Mouse (Mus musculus): Measurements from ENCODE around the gene Cped1. TPM values are rescaled to one million over a fixed set of nuclear protein-coding genes. Genes with fewer than 3 reads are reported as not detected.
A peak's percentile ranks its signal among the peaks of the same experiment; 100 is the strongest.
"Not testable (repeated sequence)": the region's sequence is repeated elsewhere in the genome, so short reads cannot be mapped to it uniquely, and the experiment has no call there.

Gene Cped1
- polyA plus RNA-seq, 1 experiment from 2014 or later: 3.1 TPM

- H3K4me3 ChIP-seq (ENCODE audit: low read length): no peak overlapping the region
- no peaks in the 10 kb centered on the region for H3K4me1 ChIP-seq (ENCODE audit: control insufficient read depth, insufficient read depth, low read depth, low read length)
- H3K27ac ChIP-seq (ENCODE audit: low read depth, low read length): no peak overlapping the region
- no peaks in the 10 kb centered on the region for H3K9me3 ChIP-seq (ENCODE audit: control insufficient read depth, low read length)
- ATAC-seq: no peak
- H3K9ac ChIP-seq (ENCODE audit: low read depth, low read length): no peak overlapping the region
- H3K4me2 ChIP-seq (ENCODE audit: low read length): no peak overlapping the region
- no peaks in the 10 kb centered on the region for H3K27me3 ChIP-seq (replicated peaks; ENCODE audit: control insufficient read depth, insufficient read depth, low read length)
- H3K36me3 ChIP-seq (ENCODE audit: control insufficient read depth, insufficient read depth, low read length): no peaks in the 10 kb centered on the region
- WGBS: 69% methylated on average over 4 of the region's 4 CpGs
Measured at GRCm38 (mm10) chr6:22033188-22033587, 47.5 kb downstream of the Cped1 start.

- ATAC-seq: no peak
- 75% methylated on average over 6 of the region's 6 CpGs for WGBS
- no peak overlapping the region for H3K9ac ChIP-seq (ENCODE audit: low read depth, low read length)
- no peak overlapping the region for H3K4me2 ChIP-seq (ENCODE audit: low read length)
- H3K9me3 ChIP-seq (ENCODE audit: control insufficient read depth, low read length): no peaks in the 10 kb centered on the region
- no peaks in the 10 kb centered on the region for H3K4me1 ChIP-seq (ENCODE audit: control insufficient read depth, insufficient read depth, low read depth, low read length)
- H3K4me3 ChIP-seq (ENCODE audit: low read length): no peak overlapping the region
- no peak overlapping the region for H3K27ac ChIP-seq (ENCODE audit: low read depth, low read length)
- no peaks in the 10 kb centered on the region for H3K36me3 ChIP-seq (ENCODE audit: control insufficient read depth, insufficient read depth, low read length)
- no peaks in the 10 kb centered on the region for H3K27me3 ChIP-seq (replicated peaks; ENCODE audit: control insufficient read depth, insufficient read depth, low read length)
Measured at GRCm38 (mm10) chr6:22035408-22035807, 49.7 kb downstream of the Cped1 start.

GRCm38 (mm10) chr6:22035895-22036294, 50.2 kb downstream of the Cped1 start:
- Histone ChIP-seq H3K4me2 (ENCODE audit: low read length) (no peak overlapping the region), H3K36me3 (ENCODE audit: control insufficient read depth, insufficient read depth, low read length) (no peaks in the 10 kb centered on the region), H3K4me3 (ENCODE audit: low read length) (no peak overlapping the region), H3K9me3 (ENCODE audit: control insufficient read depth, low read length) (no peaks in the 10 kb centered on the region), H3K4me1 (ENCODE audit: control insufficient read depth, insufficient read depth, low read depth, low read length) (no peaks in the 10 kb centered on the region), H3K9ac (ENCODE audit: low read depth, low read length) (no peak overlapping the region), H3K27me3 (replicated peaks; ENCODE audit: control insufficient read depth, insufficient read depth, low read length) (no peaks in the 10 kb centered on the region), H3K27ac (ENCODE audit: low read depth, low read length) (no peak overlapping the region)
- ATAC-seq: no peak
- 90% methylated on average over 3 of the region's 3 CpGs for WGBS

DNA sequence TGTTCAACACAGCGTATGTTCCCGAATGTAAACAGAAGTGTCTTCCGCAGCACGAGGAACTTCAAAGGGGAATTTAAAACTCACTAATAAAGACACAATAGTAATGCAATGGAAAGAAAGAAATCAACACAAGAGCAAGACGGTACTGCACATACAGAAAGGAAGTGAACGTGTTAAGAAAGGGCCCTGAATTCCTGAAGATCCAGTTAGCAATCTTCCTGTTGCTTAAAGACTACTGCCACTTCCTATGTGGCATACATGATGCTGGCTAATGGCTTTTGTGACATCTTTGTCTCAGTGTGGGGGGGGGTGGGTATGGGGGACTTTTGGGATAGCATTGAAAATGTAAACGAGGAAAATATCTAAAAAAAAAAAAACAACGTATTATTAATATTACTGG, 50.7 kb downstream of the Cped1 start:
- 83% methylated on average over 8 of the region's 8 CpGs for WGBS
- H3K4me1 ChIP-seq (ENCODE audit: control insufficient read depth, insufficient read depth, low read depth, low read length): no peaks in the 10 kb centered on the region
- H3K9me3 ChIP-seq (ENCODE audit: control insufficient read depth, low read length): no peaks in the 10 kb centered on the region
- H3K36me3 ChIP-seq (ENCODE audit: control insufficient read depth, insufficient read depth, low read length): no peaks in the 10 kb centered on the region
- no peak overlapping the region for H3K4me3 ChIP-seq (ENCODE audit: low read length)
- H3K4me2 ChIP-seq (ENCODE audit: low read length): no peak overlapping the region
- no peak for ATAC-seq
- no peaks in the 10 kb centered on the region for H3K27me3 ChIP-seq (replicated peaks; ENCODE audit: control insufficient read depth, insufficient read depth, low read length)
- no peak overlapping the region for H3K27ac ChIP-seq (ENCODE audit: low read depth, low read length)
- no peak overlapping the region for H3K9ac ChIP-seq (ENCODE audit: low read depth, low read length)

DNA sequence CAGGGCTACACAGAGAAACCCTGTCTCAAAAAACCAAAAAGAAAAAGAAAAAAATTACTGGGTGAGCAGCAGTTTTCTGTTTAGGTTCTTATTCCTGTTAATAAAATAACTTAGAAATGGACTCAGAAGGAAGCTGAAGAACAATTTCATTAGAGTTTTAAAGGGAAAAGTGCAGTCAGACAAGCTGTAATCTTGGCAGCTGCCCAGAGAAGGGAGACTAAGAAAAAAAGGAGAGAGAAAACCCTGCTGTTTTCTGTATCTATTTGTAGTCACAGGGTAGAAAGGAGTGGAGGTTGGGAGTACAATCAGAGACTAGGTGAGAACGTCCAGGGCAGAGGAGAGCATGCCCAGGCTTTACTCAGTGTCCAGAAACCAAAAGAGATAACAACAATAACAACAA, 51.2 kb downstream of the Cped1 start:
- 55% methylated on average over 1 of the region's 1 CpGs for WGBS
- H3K27me3 ChIP-seq (replicated peaks; ENCODE audit: control insufficient read depth, insufficient read depth, low read length): no peaks in the 10 kb centered on the region
- H3K4me2 ChIP-seq (ENCODE audit: low read length): no peak overlapping the region
- no peak for ATAC-seq
- H3K9ac ChIP-seq (ENCODE audit: low read depth, low read length): no peak overlapping the region
- no peak overlapping the region for H3K4me3 ChIP-seq (ENCODE audit: low read length)
- no peaks in the 10 kb centered on the region for H3K36me3 ChIP-seq (ENCODE audit: control insufficient read depth, insufficient read depth, low read length)
- no peaks in the 10 kb centered on the region for H3K9me3 ChIP-seq (ENCODE audit: control insufficient read depth, low read length)
- H3K4me1 ChIP-seq (ENCODE audit: control insufficient read depth, insufficient read depth, low read depth, low read length): no peaks in the 10 kb centered on the region
- no peak overlapping the region for H3K27ac ChIP-seq (ENCODE audit: low read depth, low read length)

GRCm38 (mm10) chr6:22037441-22038050, 51.8 kb downstream of the Cped1 start:
- Histone ChIP-seq H3K4me3 (ENCODE audit: low read length) (no peak overlapping the region), H3K9ac (ENCODE audit: low read depth, low read length) (no peak overlapping the region), H3K4me1 (ENCODE audit: control insufficient read depth, insufficient read depth, low read depth, low read length) (no peaks in the 10 kb centered on the region), H3K27ac (ENCODE audit: low read depth, low read length) (no peak overlapping the region), H3K4me2 (ENCODE audit: low read length) (no peak overlapping the region), H3K9me3 (ENCODE audit: control insufficient read depth, low read length) (no peaks in the 10 kb centered on the region), H3K27me3 (replicated peaks; ENCODE audit: control insufficient read depth, insufficient read depth, low read length) (no peaks in the 10 kb centered on the region), H3K36me3 (ENCODE audit: control insufficient read depth, insufficient read depth, low read length) (no peaks in the 10 kb centered on the region)
- WGBS: 52% methylated on average over 4 of the region's 4 CpGs
- peak; percentile 34; the same call in 1 of the 2 replicates for ATAC-seq

GRCm38 (mm10) chr6:22039666-22040065, 54.0 kb downstream of the Cped1 start:
- not testable (repeated sequence) for H3K4me2 ChIP-seq (ENCODE audit: low read length); ATAC-seq; H3K9ac ChIP-seq (ENCODE audit: low read depth, low read length); H3K27me3 ChIP-seq (replicated peaks; ENCODE audit: control insufficient read depth, insufficient read depth, low read length); H3K36me3 ChIP-seq (ENCODE audit: control insufficient read depth, insufficient read depth, low read length); H3K9me3 ChIP-seq (ENCODE audit: control insufficient read depth, low read length); H3K27ac ChIP-seq (ENCODE audit: low read depth, low read length); H3K4me1 ChIP-seq (ENCODE audit: control insufficient read depth, insufficient read depth, low read depth, low read length); H3K4me3 ChIP-seq (ENCODE audit: low read length)
- 64% methylated on average over 7 of the region's 7 CpGs for WGBS

- Histone ChIP-seq H3K27me3 (replicated peaks; ENCODE audit: control insufficient read depth, insufficient read depth, low read length) (no peaks in the 10 kb centered on the region), H3K27ac (ENCODE audit: low read depth, low read length) (no peak overlapping the region), H3K4me3 (ENCODE audit: low read length) (no peak overlapping the region), H3K4me1 (ENCODE audit: control insufficient read depth, insufficient read depth, low read depth, low read length) (no peaks in the 10 kb centered on the region), H3K9me3 (ENCODE audit: control insufficient read depth, low read length) (no peaks in the 10 kb centered on the region), H3K9ac (ENCODE audit: low read depth, low read length) (no peak overlapping the region), H3K4me2 (ENCODE audit: low read length) (no peak overlapping the region), H3K36me3 (ENCODE audit: control insufficient read depth, insufficient read depth, low read length) (no peaks in the 10 kb centered on the region)
- no peak for ATAC-seq
- 79% methylated on average over 9 of the region's 9 CpGs for WGBS
Measured at GRCm38 (mm10) chr6:22044880-22045605, 59.3 kb downstream of the Cped1 start.

- H3K4me1 ChIP-seq (ENCODE audit: control insufficient read depth, insufficient read depth, low read depth, low read length): no peaks in the 10 kb centered on the region
- no peaks in the 10 kb centered on the region for H3K36me3 ChIP-seq (ENCODE audit: control insufficient read depth, insufficient read depth, low read length)
- H3K4me2 ChIP-seq (ENCODE audit: low read length): no peak overlapping the region
- H3K27me3 ChIP-seq (replicated peaks; ENCODE audit: control insufficient read depth, insufficient read depth, low read length): no peaks in the 10 kb centered on the region
- 93% methylated on average over 2 of the region's 2 CpGs for WGBS
- ATAC-seq: no peak
- no peak overlapping the region for H3K4me3 ChIP-seq (ENCODE audit: low read length)
- H3K9me3 ChIP-seq (ENCODE audit: control insufficient read depth, low read length): no peaks in the 10 kb centered on the region
- H3K9ac ChIP-seq (ENCODE audit: low read depth, low read length): no peak overlapping the region
- H3K27ac ChIP-seq (ENCODE audit: low read depth, low read length): no peak overlapping the region
Measured at GRCm38 (mm10) chr6:22047101-22047500, 61.4 kb downstream of the Cped1 start.
